Mouse (Mus musculus) heart, adult 2 months (tissue): ENCODE results near the gene Cacna1d.

Source experiments
- CTCF ChIP-seq: fragments of 200-600 bp; IDR thresholded peaks from 2 replicates; pipeline ENCODE4 v1.8.1; 2022; ENCODE audit warnings: antibody characterized with exemption, mild to moderate bottlenecking, moderate library complexity
- EP300 ChIP-seq: fragments of 200-500 bp; IDR thresholded peaks from 2 replicates; pipeline ENCODE4 v1.6.1; 2011; ENCODE audit warnings: low read depth, low read length, control low read depth; ENCODE audit not compliant: insufficient read depth
- POLR2A ChIP-seq: fragments of 200-500 bp; IDR thresholded peaks from 2 replicates; pipeline ENCODE4 v1.6.1; 2011; ENCODE audit warnings: mild to moderate bottlenecking, low read depth, low read length, control low read depth; ENCODE audit not compliant: insufficient read depth

GRCm38 (mm10) chr14:30050280-30050679 lies 441.0 kb downstream of the Cacna1d start:
- TF ChIP-seq CTCF (no peak), EP300 (no peak), POLR2A (no peak)
